Mouse (Mus musculus) embryonic facial prominence, embryonic 14.5 days (tissue): ENCODE measurements around the gene Rps28. TPM values are rescaled to one million over a fixed set of nuclear protein-coding genes. Genes with fewer than 3 reads are reported as not detected.

Source experiments
- ATAC-seq: fragments of 200-750 bp; cut with Nextera tagmentation; 2 replicates; pipeline ENCODE4 v1.8.0; 2017; ENCODE audit warnings: low read depth, moderate number of reproducible peaks, moderate TSS enrichment
- DNase-seq: peaks from one replicate; pipeline ENCODE4 v3.0.0-alpha.2; 2015; ENCODE audit warnings: low spot score
- H3K27ac ChIP-seq: fragments of 300-500 bp; sonication (generic); replicated peaks from 2 replicates; pipeline ENCODE4 v1.5.1; 2014; ENCODE audit warnings: low read depth, mild to moderate bottlenecking, low read length, moderate library complexity
- H3K27me3 ChIP-seq: fragments of 300-500 bp; sonication (generic); replicated peaks from 2 replicates; pipeline ENCODE4 v1.6.1; 2014; ENCODE audit warnings: low read length; ENCODE audit not compliant: control insufficient read depth, insufficient read depth
- H3K36me3 ChIP-seq: fragments of 300-500 bp; sonication (generic); 2 replicates; pipeline ENCODE4 v1.6.1; 2014; ENCODE audit warnings: low read length, mixed read lengths; ENCODE audit not compliant: control insufficient read depth, insufficient read depth
- H3K4me1 ChIP-seq: fragments of 300-500 bp; sonication (generic); 2 replicates; pipeline ENCODE4 v1.6.1; 2014; ENCODE audit warnings: antibody characterized with exemption, low read length; ENCODE audit not compliant: control insufficient read depth, insufficient read depth
- H3K4me2 ChIP-seq: fragments of 300-500 bp; sonication (generic); 2 replicates; pipeline ENCODE4 v1.6.1; 2014; ENCODE audit warnings: low read depth, mild to moderate bottlenecking, low read length, moderate library complexity, mixed read lengths
- H3K4me3 ChIP-seq: fragments of 300-500 bp; sonication (generic); 2 replicates; pipeline ENCODE4 v1.5.1; 2014; ENCODE audit warnings: low read depth, mild to moderate bottlenecking, low read length
- H3K9ac ChIP-seq: fragments of 300-500 bp; sonication (generic); 2 replicates; pipeline ENCODE4 v1.6.1; 2014; ENCODE audit warnings: low read depth, mild to moderate bottlenecking, low read length, moderate library complexity, mixed read lengths
- H3K9me3 ChIP-seq: fragments of 300-500 bp; sonication (generic); 2 replicates; pipeline ENCODE4 v1.6.1; 2016; ENCODE audit warnings: low read length; ENCODE audit not compliant: control insufficient read depth
- WGBS: fragments of 180-500 bp; shearing (Covaris S2); extraction: QIAGEN DNeasy Blood & Tissue Kit; methylation state at CpG from one replicate; pipeline ENCODE4 v1.1.7; 2014; 5-methylcytosine and 5-hydroxymethylcytosine counted together
- polyA plus RNA-seq: library from polyadenylated mRNA; unstranded; fragments of >200 nt; fragmentation: Nextera tagmentation; extraction: Ambion mirVana; gene quantifications from 2 replicates; pipeline ENCODE4 v1.2.1, GENCODE M21; 2014

Gene Rps28
- polyA plus RNA-seq, 1 experiment from 2014 or later = 1,307 TPM

GRCm38 (mm10) chr17:33817184-33817968, 7.0 kb downstream of the Rps28 start:
- Histone ChIP-seq H3K36me3 (peaks cover 38% of the 10 kb centered on the region), H3K4me1 (peaks cover 4% of the 10 kb centered on the region; the same call in 1 of the 2 replicates), H3K27me3 (no peaks in the 10 kb centered on the region), H3K9ac (peak overlapping the region; percentile 72), H3K4me2 (peak overlapping the region; percentile 89), H3K27ac (peak overlapping the region; percentile 77), H3K9me3 (no peaks in the 10 kb centered on the region), H3K4me3 (peak overlapping the region; percentile 55)
- peak; percentile 98 for DNase-seq
- peak; percentile 98 for ATAC-seq
- whole genome bisulfite sequencing = under 1% methylated on average over 75 of the region's 89 CpGs

- 56% methylated on average over 5 of the region's 5 CpGs for WGBS
Observed at GRCm38 (mm10) chr17:33816612-33817011, 7.8 kb downstream of the Rps28 start.

GRCm38 (mm10) chr17:33815399-33815798, 9.0 kb downstream of the Rps28 start:
- no peak for ATAC-seq
- Histone ChIP-seq H3K9ac (no peak overlapping the region), H3K4me2 (no peak overlapping the region), H3K27me3 (no peaks in the 10 kb centered on the region), H3K27ac (no peak overlapping the region), H3K4me1 (peaks cover 4% of the 10 kb centered on the region; the same call in 1 of the 2 replicates), H3K4me3 (no peak overlapping the region), H3K9me3 (no peaks in the 10 kb centered on the region), H3K36me3 (peaks cover 18% of the 10 kb centered on the region)
- WGBS = 92% methylated on average over 6 of the region's 6 CpGs
- DNase-seq = no peak

More at GRCm38 (mm10) chr17:33816612-33817011, 7.8 kb downstream of the Rps28 start:
- no peak overlapping the region for H3K27ac ChIP-seq
- H3K4me1 ChIP-seq = peaks cover 4% of the 10 kb centered on the region; the same call in 1 of the 2 replicates
- ATAC-seq (no peak), DNase-seq (peak; percentile 20)
- H3K36me3 ChIP-seq = peaks cover 30% of the 10 kb centered on the region
- H3K4me2 ChIP-seq = peak overlapping the region; percentile 89
- H3K9ac ChIP-seq = no peak overlapping the region
- H3K4me3 ChIP-seq = peak overlapping the region; percentile 55
- no peaks in the 10 kb centered on the region for H3K9me3 ChIP-seq
- H3K27me3 ChIP-seq = no peaks in the 10 kb centered on the region

- Histone ChIP-seq H3K36me3 (no peaks in the 10 kb centered on the region), H3K9me3 (no peaks in the 10 kb centered on the region), H3K4me1 (peaks cover 2% of the 10 kb centered on the region; the same call in 1 of the 2 replicates), H3K4me2 (no peak overlapping the region), H3K9ac (no peak overlapping the region), H3K27me3 (no peaks in the 10 kb centered on the region), H3K27ac (0 out of 2 replicates have a peak overlapping the region, but pooled peaks have one; percentile 15), H3K4me3 (no peak overlapping the region)
- peak; percentile 13 for DNase-seq
- WGBS = 50% methylated on average over 4 of the region's 4 CpGs
- ATAC-seq = no peak
Observed at GRCm38 (mm10) chr17:33812990-33813389, 11.4 kb downstream of the Rps28 start.

GRCm38 (mm10) chr17:33812475-33812874, 11.9 kb downstream of the Rps28 start:
- H3K36me3 ChIP-seq = no peaks in the 10 kb centered on the region
- 0 out of 2 replicates have a peak overlapping the region, but pooled peaks have one; percentile 15 for H3K27ac ChIP-seq
- no peak overlapping the region for H3K9ac ChIP-seq
- no peak overlapping the region for H3K4me3 ChIP-seq
- H3K4me2 ChIP-seq = peak overlapping the region; percentile 15; the same call in 1 of the 2 replicates
- no peaks in the 10 kb centered on the region for H3K4me1 ChIP-seq
- peak; percentile 10 for DNase-seq
- WGBS = 52% methylated on average over 3 of the region's 3 CpGs
- H3K9me3 ChIP-seq = no peaks in the 10 kb centered on the region
- H3K27me3 ChIP-seq = no peaks in the 10 kb centered on the region
- ATAC-seq = no peak

GRCm38 (mm10) chr17:33811142-33811516, 13.2 kb downstream of the Rps28 start:
- 0 out of 2 replicates have a peak, but pooled peaks have one; percentile 8 for ATAC-seq
- peak overlapping the region; percentile 57 for H3K9ac ChIP-seq
- H3K27me3 ChIP-seq = no peaks in the 10 kb centered on the region
- H3K4me3 ChIP-seq = peak overlapping the region; percentile 49
- no peaks in the 10 kb centered on the region for H3K4me1 ChIP-seq
- H3K9me3 ChIP-seq = no peaks in the 10 kb centered on the region
- WGBS = 15% methylated on average over 7 of the region's 7 CpGs
- H3K4me2 ChIP-seq = peak overlapping the region; percentile 63
- H3K36me3 ChIP-seq = no peaks in the 10 kb centered on the region
- DNase-seq = peak; percentile 26
- no peak overlapping the region for H3K27ac ChIP-seq

DNA sequence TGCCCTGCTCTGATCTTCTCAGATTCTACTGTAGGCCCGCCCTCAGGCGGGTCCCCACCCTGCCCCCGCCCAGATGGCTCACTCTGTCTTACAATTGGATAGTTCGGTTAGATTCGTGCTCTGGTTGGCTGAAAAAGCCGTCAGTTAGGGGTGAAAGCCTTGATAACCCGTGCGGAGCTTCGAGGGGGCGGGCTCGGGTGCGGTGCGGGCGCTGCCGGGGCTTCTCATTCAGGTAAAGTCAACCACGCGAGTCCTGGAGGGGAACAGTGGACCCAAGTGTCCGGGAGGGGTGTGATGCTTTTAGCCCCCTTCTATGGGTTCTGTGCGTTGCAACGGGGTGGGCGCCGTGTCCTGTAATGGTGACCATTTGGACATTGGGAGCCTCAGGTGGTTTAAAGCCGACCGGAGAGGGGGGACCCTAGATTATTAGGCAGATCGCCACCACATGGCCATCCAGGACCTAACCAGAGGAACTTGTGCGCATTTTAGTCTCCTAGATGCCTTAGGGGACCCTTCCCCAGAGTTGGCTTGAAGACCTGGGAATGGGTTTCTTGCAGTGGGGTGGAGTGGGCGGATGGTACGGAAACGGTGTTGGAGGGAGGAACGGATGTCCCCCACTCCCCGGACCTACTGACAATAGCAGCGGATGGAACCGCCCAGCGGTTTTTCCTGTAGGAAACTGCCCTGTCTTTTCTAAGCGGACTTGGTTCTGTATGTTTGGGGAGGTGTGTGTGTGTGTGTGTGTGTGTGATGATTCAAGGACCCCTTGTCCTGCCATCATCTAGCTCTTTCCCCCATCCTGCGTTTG, 13.8 kb downstream of the Rps28 start, which contains the start of gene Kank3:
TSS of gene Kank3 (plus strand) at position 186 of the 808 bp plus-strand sequence.
- Histone ChIP-seq H3K27ac (no peak within 1 kb of the TSS), H3K4me3 (peak within 1 kb of the TSS; percentile 49), H3K4me2 (peak within 1 kb of the TSS; percentile 63), H3K4me1 (no peaks in the 10 kb centered on the region), H3K9me3 (no peaks in the 10 kb centered on the region), H3K36me3 (no peaks in the 10 kb centered on the region), H3K27me3 (no peaks in the 10 kb centered on the region), H3K9ac (peak within 1 kb of the TSS; percentile 57)
- peak; percentile 98 for DNase-seq
- peak; percentile 99 for ATAC-seq
- 1% methylated on average over 36 of the region's 36 CpGs for WGBS

- H3K4me1 ChIP-seq = no peaks in the 10 kb centered on the region
- no peaks in the 10 kb centered on the region for H3K9me3 ChIP-seq
- H3K27me3 ChIP-seq = no peaks in the 10 kb centered on the region
- H3K4me3 ChIP-seq = no peak overlapping the region
- no peak overlapping the region for H3K9ac ChIP-seq
- H3K27ac ChIP-seq = no peak overlapping the region
- no peak overlapping the region for H3K4me2 ChIP-seq
- DNase-seq (no peak), ATAC-seq (no peak)
- 40% methylated on average over 10 of the region's 10 CpGs for WGBS
- H3K36me3 ChIP-seq = no peaks in the 10 kb centered on the region
Observed at GRCm38 (mm10) chr17:33808192-33808591, 16.2 kb downstream of the Rps28 start.
